Mouse (Mus musculus) inflammation-experienced regulatory T-cells, adult 6 months (primary cell): ENCODE measurements around the gene Carm1. TPM values are rescaled to one million over a fixed set of nuclear protein-coding genes. Genes with fewer than 3 reads are reported as not detected.
"Not testable (repeated sequence)": the region's sequence is repeated elsewhere in the genome, so short reads cannot be mapped to it uniquely, and the experiment has no call there.

Experiments
- ATAC-seq: one replicate; pipeline ENCODE4 v1.8.0; 2017
- polyA plus RNA-seq, 3 experiments: library from polyadenylated mRNA; unstranded; fragments of 100-300 nt; shearing (Covaris generic); gene quantifications; one replicate each; pipeline ENCODE4 v1.2.1; 2017

The Carm1 gene
- polyA plus RNA-seq, 3 experiments from 2014 or later: 5.3 to 11.0 (median 7.0) TPM

- no peak for ATAC-seq
Measured at GRCm38 (mm10) chr9:21578226-21578625, 31.5 kb downstream of the Carm1 start.

- ATAC-seq: no peak
Measured at GRCm38 (mm10) chr9:21585401-21585800, 38.7 kb downstream of the Carm1 start.

- no peak for ATAC-seq
Measured at GRCm38 (mm10) chr9:21587678-21588349, 41.1 kb downstream of the Carm1 start.

- ATAC-seq: no peak
Measured at GRCm38 (mm10) chr9:21588350-21588749, 41.7 kb downstream of the Carm1 start.

DNA sequence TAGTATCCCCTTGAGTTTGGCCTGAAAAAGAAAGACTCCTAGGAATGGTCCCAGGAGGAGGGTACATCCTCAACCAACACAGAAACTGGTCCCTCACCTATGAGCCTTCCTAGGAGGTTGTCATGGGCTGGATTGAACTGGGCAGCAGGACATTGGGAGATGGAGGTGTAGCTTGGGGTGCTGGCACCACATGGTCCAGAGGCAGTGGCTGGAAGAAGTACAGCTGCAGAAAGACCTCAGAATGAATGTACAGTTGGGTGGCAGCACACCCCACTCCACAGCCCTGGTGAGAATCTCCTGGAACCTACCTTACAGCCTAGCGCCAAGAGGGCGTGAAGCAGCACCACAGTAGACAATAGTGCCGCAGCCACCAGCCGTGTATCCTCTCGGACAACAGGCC lies 42.8 kb downstream of the Carm1 start:
- no peak for ATAC-seq

DNA sequence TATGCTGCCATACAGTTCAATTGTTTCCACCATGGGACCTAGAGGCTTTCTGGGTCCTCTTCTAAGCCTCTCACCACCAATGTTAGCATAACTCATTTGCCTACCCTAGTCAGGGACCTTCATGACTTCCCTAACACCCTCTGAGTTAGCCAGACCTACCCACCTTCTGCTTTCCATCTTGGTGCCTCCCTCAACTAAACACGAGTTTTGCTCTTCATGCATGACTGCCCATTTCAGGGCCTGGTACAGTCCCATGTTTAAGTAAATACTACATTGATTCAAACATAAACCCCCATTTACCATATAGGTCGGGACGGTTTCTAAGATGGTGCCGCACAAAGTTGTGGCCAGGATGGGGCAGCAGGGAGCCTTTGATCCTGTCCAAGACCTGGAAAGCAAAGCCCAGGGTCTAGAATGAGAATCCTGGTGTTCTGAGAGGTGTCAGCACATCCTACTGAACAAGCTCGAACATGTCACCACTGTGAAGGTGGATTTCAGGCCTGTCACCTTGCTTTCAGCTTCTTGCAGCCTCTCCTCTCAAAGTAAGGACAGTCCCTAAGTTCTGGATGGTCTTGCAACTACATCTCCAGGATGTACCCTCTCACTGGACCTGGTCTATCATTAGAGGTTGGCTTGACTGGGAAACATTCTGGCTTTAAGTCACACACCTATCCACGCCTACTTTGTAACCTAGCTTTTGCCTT lies 44.6 kb downstream of the Carm1 start:
- no peak for ATAC-seq

- peak; percentile 22 for ATAC-seq
Measured at GRCm38 (mm10) chr9:21591831-21592702, 45.4 kb downstream of the Carm1 start.

DNA sequence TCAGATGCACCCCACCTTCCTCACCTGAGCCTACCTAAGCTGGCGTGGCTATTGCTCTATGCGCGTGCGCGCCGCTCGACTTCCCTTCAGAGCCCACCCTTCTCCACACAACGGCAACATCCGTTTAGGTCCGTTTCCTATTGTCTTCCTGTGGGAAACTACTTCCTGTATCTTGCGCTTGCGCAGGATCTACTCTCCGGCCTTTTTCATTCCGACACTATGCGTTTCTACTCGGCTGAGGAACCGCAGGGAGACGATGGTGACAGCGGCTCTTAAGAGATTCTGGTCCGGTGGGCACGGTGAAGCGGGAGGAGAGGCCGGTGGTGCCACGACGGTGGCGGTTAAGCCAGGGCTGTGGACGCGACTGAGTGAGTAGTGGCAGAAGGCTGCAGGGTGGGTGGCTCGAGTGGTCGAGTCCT lies 46.0 kb downstream of the Carm1 start, which contains the start of the genes Timm29 and Yipf2:
Timm29 (plus strand) TSS at position 20 of the 419 bp plus-strand sequence.
Yipf2 (minus strand) TSS at position 126 of the 419 bp plus-strand sequence.
- ATAC-seq: peak; percentile 91

DNA sequence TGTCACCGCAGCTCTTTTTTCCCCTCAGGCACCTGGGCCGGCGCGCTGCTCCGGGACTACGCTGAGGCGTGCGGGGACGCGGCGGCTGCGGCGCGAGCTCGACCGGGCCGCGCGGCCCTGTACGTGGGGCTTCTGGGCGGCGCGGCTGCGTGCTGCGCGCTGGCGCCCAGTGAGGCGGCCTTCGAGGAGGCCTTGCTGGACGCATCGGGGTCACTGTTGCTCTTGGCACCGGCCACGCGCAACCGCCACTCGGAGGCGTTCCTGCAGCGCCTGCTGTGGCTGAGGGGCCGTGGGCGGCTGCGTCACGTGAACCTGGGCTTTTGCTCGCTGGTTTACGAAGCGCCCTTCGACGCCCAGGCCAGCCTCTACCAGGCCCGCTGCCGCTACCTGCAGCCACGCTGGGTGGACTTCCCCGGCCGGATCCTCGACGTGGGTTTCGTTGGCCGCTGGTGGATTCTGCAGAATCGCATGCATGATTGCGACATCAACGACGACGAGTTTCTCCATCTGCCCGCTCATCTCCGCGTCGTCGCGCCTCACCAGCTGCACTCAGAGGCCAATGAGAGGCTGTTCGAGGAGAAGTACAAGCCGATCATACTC lies 46.5 kb downstream of the Carm1 start:
- ATAC-seq: peak; percentile 37

- ATAC-seq: not testable (repeated sequence)
Measured at GRCm38 (mm10) chr9:21594350-21594749, 47.7 kb downstream of the Carm1 start.

DNA sequence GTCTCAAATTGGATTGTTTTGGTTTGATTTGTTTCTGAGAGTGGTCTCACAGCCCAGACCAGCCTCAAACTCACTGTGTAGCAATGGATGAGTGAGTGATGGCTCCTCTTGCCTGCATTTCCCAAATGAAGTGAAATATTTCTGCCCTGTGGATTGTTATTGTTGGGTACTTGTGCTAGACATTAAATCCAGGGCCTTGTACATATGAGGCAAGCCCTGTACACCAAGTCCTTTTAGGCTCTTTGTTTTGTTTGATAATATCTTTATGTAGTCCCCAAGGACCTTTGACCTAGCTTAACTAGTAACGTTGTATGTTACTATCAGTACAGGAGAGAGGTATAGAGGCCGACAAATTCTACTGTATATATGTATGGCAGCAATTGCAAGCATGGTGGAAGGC lies 48.1 kb downstream of the Carm1 start:
- no peak for ATAC-seq

DNA sequence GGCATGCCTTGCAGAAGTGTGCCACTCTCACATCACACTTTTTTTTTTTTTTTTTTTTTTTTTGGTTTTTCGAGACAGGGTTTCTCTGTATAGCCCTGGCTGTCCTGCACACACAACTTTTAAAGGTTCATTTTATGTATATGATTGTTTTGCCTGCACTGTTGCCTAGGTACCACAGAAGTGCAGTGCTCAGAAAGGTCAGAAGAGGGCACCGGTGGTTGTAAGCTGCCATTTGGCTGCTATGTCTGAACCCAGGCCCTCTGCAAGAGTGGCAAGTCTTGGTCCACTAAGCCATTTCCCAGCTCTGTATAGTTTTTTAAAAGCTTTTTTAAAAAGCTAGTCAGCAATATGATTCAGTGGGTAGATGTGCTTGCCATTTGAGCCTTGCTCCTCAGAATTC lies 51.5 kb downstream of the Carm1 start:
- ATAC-seq: peak; percentile 52

DNA sequence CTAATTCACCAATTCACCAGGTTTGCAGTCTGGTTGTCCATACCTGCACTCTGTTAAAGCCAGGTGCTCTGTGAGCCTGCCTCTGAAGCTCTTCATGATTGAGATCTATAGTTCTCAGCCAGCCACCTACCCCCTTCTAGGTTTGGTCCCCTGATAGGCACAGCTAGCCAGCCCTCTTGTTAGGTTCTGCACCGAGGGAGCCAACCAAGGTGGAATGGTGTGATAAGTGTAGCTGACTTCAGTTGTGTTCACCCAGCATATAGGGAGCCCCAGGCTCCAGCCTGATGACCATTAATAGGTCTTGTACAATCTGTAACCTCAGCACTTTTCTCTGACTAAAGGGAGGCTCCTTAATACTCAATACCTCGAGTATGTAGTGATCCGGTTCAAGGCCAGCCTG lies 53.5 kb downstream of the Carm1 start:
- ATAC-seq: no peak

- ATAC-seq: peak; percentile 36
Measured at GRCm38 (mm10) chr9:21601073-21601472, 54.4 kb downstream of the Carm1 start.

- peak; percentile 80 for ATAC-seq
Measured at GRCm38 (mm10) chr9:21601722-21602399, 55.2 kb downstream of the Carm1 start.

DNA sequence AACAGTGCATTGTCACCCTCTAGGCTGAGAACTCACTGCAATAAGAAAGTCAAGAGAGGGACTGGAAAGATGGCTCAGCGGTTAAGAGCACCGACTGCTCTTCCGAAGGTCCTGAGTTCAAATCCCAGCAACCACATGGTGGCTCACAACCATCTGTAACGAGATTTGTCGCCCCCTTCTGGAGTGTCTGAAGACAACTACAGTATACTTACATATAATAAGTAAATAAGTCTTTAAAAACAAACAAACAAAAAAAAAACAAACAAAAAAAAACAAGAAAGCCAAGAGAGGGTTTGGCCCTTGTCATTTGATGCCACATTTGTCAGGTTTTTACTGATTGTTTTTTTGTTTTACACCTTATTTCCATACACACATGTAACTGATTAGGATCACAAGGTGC lies 57.4 kb downstream of the Carm1 start:
- ATAC-seq: no peak

- no peak for ATAC-seq
Measured at GRCm38 (mm10) chr9:21605865-21606264, 59.2 kb downstream of the Carm1 start.

- no peak for ATAC-seq
Measured at GRCm38 (mm10) chr9:21606648-21607047, 60.0 kb downstream of the Carm1 start.

DNA sequence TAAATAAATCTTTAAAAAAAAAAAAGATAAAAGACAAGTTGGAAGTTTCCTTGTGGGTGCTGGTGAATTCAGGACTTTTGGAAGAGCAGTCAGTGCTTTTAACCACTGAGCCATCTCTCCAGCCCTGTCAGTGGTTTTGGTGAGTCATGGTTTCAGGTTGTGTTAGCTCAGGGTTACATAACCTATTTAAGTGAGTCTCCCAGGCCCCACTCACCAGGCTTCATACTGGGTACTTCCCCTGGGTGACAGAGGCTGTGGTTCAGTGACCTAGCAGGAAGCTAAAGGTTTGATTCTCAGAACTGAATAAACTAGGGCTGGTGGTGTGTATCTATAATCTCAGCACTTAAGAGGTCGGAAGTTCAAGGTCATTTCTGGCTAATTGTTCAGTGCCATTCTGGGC lies 63.2 kb downstream of the Carm1 start:
- peak; percentile 100 for ATAC-seq

GRCm38 (mm10) chr9:21614864-21615616 lies 68.3 kb downstream of the Carm1 start:
- no peak for ATAC-seq

- ATAC-seq: peak; percentile 91
Measured at GRCm38 (mm10) chr9:21615617-21616231, 69.0 kb downstream of the Carm1 start, which contains the start of gene Smarca4. TSS of gene Smarca4 (plus strand) at chr9:21616169.
